Mouse (Mus musculus): ENCODE measurements around the gene Zfp384.

The Zfp384 gene

GRCm38 (mm10) chr6:125081797-125082560 lies 73.0 kb downstream of the Zfp384 start:
- peak; percentile 72 to 86 for DNase-seq (ENCODE audit: low spot score in 2 of 2)

- DNase-seq (ENCODE audit: low spot score in 2 of 2): no peak
Observed at GRCm38 (mm10) chr6:125082801-125083386, 73.9 kb downstream of the Zfp384 start.

DNA sequence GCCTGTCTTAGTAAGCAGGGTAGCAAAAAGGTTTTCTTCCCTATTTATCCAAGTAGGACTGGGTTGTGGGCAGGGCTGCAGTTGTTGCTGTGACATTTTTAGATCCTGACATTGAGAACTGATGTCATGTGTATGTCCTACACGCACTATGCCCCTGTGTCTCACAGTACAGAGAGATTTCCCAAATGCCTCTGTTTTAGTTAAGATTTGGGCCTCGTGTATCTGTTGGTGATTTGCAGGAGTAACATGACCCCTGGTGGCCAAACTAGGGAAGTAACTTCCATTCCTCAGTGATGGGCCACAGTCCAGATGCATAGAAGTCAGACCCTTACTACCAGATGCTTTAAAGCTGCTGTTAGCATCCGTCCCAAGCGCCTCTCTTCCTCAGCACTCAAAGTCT lies 75.5 kb downstream of the Zfp384 start:
- peak; percentile 64 to 78 for DNase-seq (ENCODE audit: low spot score in 2 of 2)

Measured in spleen, postnatal 4 days (tissue).